Mouse (Mus musculus) lung, postnatal 4 days (tissue): ENCODE measurements around the gene Pml.
"Not testable (repeated sequence)": the region's sequence is repeated elsewhere in the genome, so short reads cannot be mapped to it uniquely, and the experiment has no call there.

Source experiments
- DNase-seq, 2 experiments: peaks; one replicate each; pipeline ENCODE4 v3.0.0; 2021

Gene Pml

DNA sequence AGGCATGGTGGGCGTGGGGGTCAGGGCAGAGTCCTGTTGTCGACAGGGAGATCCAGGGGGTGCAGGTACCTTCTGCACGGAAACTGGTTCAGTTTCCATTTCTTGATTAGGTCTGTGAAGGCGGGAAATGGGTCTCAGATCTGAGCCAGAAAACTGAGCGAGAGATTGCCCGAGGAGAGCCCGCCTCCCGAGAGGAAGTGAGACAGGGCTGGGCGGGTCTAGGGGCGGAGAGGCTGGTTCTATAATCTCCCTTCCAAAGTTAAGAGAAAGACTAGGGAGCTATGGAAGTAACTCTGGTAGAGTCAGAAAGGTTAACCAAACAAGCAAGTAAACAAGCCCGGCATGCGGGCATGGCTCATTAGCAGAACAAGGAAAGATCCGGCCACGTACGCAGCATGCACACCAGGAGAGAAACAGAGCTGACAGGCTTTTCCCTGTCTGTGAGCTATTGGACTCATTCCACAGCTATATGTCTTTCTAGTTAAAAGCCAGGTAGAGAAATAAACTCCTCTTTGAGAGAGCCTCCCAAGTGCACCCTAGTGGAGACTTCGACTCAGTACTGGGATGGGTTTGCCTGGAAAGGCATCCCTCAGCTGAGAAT, at the start of gene Pml:
TSS of gene Pml (minus strand) at position 195 of the 601 bp plus-strand sequence.
- DNase-seq, result peak; percentile 83 to 84

DNA sequence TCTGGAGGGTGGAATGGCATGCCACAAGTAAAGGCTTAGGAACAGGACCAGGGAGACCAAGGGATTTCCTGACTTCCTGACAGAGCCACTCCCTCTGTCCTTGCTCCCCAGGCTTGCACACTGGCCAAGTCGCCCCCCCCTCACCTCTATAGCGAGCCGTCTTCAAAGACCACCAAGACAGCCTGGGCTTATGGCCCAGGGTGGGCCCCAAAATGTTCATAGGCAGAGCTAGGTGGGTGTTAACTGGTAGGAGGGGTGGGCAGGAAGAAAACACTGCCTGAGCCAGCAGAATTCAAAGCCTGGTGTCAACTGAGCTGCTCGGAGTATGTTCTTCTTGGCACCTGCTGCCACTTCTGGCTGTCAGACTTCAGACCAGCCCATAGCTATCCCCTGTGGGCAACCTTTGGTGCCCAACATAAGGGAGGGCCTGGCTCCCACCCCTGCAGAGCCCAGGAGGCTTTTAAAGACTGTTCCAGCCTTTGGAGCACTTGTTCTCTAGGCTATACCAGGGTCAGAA, 48.4 kb upstream of the Pml start:
- DNase-seq, result no peak

DNA sequence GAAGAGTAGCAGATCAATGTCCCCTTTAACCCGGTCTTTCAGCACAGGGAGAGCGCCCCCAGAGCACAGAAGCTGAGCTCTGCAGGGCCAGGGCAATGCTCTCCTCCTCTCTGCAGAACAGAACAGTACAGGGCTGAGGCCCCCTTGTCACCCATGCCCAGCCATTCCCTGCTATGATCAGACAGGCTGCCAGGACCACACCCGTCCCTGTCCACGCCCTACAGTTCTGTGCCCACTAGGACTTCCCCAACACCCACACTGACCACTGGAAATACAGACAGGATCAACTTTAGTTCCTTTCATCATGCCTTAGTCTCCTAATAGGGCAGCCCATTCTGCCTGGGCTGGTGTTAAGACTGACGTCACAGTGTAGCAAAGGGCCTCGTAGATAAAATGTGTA, 47.5 kb upstream of the Pml start:
- DNase-seq, result no peak

- DNase-seq, result peak; percentile 56 to 87
Measured at GRCm38 (mm10) chr9:58295766-58296361, 46.3 kb upstream of the Pml start.

- no peak for DNase-seq
Measured at GRCm38 (mm10) chr9:58295345-58295744, 45.8 kb upstream of the Pml start.

DNA sequence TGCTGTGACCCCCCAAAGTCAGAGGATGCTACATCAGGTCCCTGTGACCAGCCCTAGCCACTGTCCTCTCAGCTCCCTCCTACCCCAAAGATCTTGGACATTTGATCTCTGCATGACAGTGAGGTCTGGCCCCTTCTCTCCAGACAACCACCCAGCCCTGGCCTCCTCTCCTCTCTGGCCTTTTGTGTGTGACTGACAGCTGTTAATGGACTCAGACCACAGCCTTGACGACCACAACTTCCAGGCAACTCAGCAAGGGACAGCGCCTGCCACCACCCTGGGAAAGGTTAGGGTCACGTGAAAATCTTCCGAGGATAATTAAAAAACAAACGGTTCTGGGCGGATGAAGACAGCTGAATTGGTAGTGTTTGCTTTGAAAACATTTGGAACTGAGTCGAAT, 44.9 kb upstream of the Pml start:
- no peak for DNase-seq

- DNase-seq, result no peak
Measured at GRCm38 (mm10) chr9:58289901-58290300, 40.3 kb upstream of the Pml start.

DNA sequence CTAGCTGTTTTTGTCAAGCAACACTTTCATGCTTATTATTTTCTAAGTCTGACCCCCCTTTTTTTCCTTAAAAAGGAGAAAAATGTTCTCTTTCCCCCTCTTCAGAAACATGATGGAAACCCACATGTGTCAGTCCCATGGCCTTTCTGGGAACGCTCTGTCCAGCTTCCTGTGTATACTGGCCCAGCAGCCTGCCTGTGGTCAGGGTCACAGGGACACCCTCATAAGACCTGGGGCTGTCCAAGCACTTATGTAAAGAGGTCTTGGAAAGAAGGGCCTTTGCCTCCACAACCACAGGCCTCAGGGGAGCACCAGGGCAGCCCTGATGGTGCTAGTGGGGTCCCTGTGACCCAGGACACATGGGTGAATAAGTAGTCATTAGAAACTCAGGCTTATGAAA, 39.5 kb upstream of the Pml start:
- DNase-seq, result no peak

GRCm38 (mm10) chr9:58283431-58283830, 33.8 kb upstream of the Pml start:
- no peak for DNase-seq

DNA sequence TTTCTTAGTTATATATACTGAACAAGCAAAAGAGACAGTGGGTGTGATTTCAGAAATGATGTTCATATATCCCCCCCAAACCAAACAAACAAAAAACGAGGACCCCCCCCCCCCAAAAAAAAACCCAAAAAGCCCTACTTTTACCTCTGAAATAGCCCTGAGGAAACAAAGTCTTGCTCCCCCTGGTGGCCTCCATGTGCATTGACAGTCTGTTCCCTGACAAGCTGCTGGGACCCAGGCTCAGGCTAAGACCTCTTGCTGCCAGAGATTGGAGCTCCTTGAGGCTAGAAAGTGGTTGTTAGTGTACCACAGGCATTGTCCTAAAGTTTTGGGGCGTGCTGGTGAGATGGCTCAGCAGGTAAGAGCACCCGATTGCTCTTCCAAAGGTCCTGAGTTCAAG, 32.0 kb upstream of the Pml start:
- peak in 1 of 2 experiments; percentile 53 for DNase-seq

DNA sequence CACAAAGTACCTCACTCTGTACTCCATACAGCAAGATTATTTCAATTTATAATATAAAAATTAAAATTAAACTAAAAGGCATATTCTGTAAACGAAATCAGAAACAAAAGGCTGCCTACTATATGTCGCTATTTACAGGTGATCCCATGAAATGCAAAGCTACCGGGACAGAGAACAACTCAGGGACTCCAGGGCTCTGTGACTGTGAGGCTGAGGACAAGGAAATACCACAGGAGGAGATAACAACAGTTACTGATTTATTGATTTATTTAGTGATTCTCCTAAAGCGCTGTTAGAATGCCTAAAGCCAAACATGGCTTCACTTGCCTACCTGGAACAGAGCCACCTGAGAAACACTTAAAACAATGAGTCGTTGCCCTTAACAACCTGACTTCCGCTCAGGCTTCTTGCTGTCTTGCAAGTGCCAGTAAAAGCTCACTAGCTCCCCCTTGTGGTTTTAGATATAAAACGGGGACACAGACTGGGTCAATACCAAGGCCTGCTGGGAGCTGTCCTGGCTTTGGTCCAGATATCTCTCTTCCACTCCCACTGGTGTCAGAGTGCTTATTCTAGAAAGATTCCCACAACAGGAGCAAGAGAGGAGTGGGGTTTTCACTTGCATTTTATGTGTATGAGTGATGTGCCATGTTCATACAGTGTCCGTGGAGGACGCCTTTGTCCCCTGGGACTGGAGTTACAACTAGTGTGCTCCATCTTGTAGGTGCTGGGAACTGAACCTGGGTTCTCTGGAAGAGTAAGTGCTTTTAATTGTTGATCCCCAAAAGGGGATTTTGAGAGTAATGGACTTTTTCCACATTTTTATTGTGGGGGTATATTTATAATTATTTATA, 30.9 kb upstream of the Pml start:
- DNase-seq, result peak; percentile 61 to 80

- DNase-seq, result no peak
Measured at GRCm38 (mm10) chr9:58279780-58280179, 30.2 kb upstream of the Pml start.

GRCm38 (mm10) chr9:58278821-58279723, 29.5 kb upstream of the Pml start:
- DNase-seq, result no peak

DNA sequence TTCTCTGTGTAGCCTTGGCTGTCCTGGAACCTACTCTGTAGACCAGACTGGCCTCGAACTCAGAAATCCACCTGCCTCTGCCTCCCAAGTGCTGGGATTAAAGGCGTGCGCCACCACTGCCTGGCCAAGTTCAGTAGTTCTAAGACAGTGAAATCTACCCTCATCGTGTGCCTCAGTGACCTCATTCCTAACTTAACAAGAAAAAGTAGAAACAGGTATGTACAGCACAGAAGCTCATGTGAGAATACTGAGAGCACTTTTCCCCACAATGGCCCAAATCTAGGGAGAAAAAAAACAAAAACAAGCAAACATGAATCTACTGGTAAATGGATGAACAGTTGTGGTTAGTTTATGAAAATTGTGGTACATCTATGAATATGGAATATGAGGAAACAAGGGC, 28.7 kb upstream of the Pml start:
- no peak for DNase-seq

DNA sequence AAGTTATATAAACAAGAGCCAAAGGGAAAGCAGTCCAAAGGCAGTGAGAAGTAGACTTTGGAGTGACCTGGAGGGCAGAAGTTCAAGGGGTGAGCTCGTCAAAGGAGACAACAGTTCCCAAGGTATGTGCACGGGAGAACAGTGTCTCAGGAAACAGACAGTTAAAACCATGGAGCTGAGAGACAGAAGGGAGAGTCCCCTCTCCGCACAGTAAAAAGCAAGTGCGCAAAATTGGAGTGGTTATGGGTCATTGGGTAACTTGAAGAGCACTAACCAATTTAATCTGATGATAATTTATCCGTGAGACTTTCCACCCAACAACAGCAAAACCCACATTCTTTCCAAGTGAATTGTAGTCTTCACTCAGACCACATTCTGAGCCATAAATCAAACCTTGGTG, 26.8 kb upstream of the Pml start:
- no peak for DNase-seq

GRCm38 (mm10) chr9:58275797-58276196, 26.2 kb upstream of the Pml start:
- DNase-seq, result no peak

GRCm38 (mm10) chr9:58275115-58275774, 25.7 kb upstream of the Pml start:
- DNase-seq, result peak; percentile 69 to 74

DNA sequence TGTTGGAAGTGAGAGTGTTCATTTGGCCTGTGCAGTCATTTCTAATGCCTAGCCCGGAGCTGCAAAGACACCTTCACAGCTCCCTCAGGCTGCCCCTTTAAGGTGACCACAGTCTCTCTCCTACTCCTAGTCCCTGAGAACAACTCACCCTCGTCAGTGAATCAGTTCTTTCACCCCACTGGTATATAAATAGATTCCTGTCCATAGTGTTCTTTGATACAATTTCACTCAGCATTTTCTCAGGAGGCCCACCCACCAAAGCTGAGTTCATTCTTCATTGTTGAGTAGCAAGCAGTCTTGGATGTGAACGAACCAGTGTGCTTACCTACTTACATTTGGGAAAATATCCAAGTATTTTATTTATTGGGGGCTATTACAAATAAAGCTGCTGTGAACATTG, 25.0 kb upstream of the Pml start:
- no peak for DNase-seq

DNA sequence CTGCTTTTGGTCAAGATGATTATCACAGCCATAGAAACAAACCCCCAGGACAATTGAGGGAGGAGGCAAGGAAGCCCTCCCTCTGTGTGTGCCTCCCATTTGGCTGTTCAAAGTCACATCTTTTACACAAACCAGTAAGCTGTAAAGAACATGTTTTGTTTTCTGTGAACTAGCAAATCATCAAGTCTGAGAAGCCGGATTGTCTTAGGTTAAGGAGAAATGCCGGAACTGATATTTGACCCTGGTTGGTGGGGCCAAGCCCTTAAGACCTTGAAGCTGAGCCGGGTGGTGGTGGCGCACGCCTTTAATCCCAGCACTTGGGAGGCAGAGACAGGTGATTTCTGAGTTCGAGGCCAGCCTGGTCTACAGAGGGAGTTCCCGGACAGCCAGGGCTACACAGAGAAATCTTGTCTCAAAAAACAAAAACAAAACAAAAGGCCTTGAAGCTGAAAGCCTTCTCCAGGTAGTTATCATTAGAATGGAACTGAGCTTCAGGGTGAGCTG, 24.6 kb upstream of the Pml start:
- no peak for DNase-seq

DNA sequence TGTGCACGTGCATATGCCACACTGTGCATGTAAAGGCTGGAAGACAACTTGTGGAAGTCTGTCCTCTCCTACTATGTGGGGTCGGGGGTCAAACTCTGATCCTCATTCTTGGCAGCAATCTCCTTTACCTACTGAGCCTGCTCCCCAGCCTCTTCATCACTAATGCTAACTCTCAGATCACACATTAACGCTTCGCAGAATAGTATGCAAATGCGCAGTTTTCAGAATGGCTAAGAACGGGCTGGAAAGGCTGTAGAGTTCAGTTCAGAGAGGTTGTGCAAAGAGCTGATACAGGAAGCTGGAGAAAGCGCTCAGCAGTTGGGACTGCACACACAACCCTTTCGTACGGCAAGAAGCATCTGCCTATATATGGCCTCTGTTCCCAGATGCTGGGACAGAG, 23.3 kb upstream of the Pml start:
- DNase-seq, result no peak

DNA sequence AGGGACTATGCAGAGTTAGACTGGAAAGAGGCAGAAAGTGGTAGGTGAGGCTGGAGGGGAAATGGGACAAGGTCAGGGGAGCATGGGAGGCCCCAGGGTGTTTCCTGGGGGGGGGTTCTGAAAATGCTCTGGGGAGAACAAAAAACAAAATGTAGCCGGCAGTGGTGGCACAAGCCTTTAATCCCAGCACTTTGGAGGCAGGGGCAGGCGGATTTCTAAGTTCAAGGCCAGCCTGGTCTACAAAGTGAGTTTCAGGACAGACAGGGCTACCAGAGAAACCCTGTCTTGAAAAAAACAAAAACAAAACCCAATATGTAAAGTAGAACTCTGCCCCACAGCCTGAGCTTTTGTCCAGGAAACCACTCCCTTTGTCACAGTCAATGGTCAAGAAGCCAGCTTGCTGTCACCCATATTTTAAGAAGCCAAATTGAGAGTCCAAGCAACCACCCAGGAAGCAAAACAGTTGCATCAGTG, 22.5 kb upstream of the Pml start:
- no peak for DNase-seq

- not testable (repeated sequence) for DNase-seq
Measured at GRCm38 (mm10) chr9:58271551-58271950, 22.0 kb upstream of the Pml start.
